Mouse (Mus musculus) CH12.LX (cell line): Measurements from ENCODE around the gene Lrrc49.

Experiments used
- CHD2 ChIP-seq: IDR thresholded peaks from 2 replicates; pipeline ENCODE4 v1.6.1; 2011; ENCODE audit warnings: low read length, improper control_type of control experiment
- CTCF ChIP-seq, 2 experiments: IDR thresholded peaks in 1 of 2; conservative IDR thresholded peaks in 1 of 2; 2 replicates each; pipeline ENCODE4 v1.5.1; 2011 to 2012; ENCODE audit warnings: low read depth in 2 of 2, low read length in 2 of 2, improper control_type of control experiment in 1 of 2, inconsistent platforms in 1 of 2, mild to moderate bottlenecking in 1 of 2, moderate library complexity in 1 of 2
- EP300 ChIP-seq: IDR thresholded peaks from 2 replicates; pipeline ENCODE4 v1.6.1; 2011; ENCODE audit warnings: low read length, improper control_type of control experiment
- IRF4 ChIP-seq: IDR thresholded peaks from 2 replicates; pipeline ENCODE4 v1.6.1; 2014; ENCODE audit warnings: low read depth, mild to moderate bottlenecking, inconsistent platforms, low read length, improper control_type of control experiment
- KAT2A ChIP-seq: IDR thresholded peaks from 2 replicates; pipeline ENCODE4 v1.6.1; 2012; ENCODE audit warnings: low read length, improper control_type of control experiment, inconsistent platforms; ENCODE audit not compliant: insufficient replicate concordance
- MAFK ChIP-seq: IDR thresholded peaks from 2 replicates; pipeline ENCODE4 v1.6.1; 2011; ENCODE audit warnings: low read length, improper control_type of control experiment; ENCODE audit not compliant: insufficient replicate concordance
- MAX ChIP-seq: IDR thresholded peaks from 2 replicates; pipeline ENCODE4 v1.6.1; 2011; ENCODE audit warnings: low read length, improper control_type of control experiment
- POLR2A ChIP-seq: IDR thresholded peaks from 2 replicates; pipeline ENCODE4 v1.6.1; 2011; ENCODE audit warnings: low read depth, mild to moderate bottlenecking, improper control_type of control experiment, low read length
- POLR2AphosphoS2 ChIP-seq: IDR thresholded peaks from 2 replicates; pipeline ENCODE4 v1.6.1; 2011; ENCODE audit warnings: low read depth, low read length, improper control_type of control experiment
- TBP ChIP-seq: conservative IDR thresholded peaks from 2 replicates; pipeline ENCODE4 v1.6.1; 2011; ENCODE audit warnings: low read depth, low read length, improper control_type of control experiment
- USF1 ChIP-seq: IDR thresholded peaks from 2 replicates; pipeline ENCODE4 v1.6.1; 2014; ENCODE audit warnings: low read depth, mild to moderate bottlenecking, inconsistent platforms, low read length, improper control_type of control experiment

DNA sequence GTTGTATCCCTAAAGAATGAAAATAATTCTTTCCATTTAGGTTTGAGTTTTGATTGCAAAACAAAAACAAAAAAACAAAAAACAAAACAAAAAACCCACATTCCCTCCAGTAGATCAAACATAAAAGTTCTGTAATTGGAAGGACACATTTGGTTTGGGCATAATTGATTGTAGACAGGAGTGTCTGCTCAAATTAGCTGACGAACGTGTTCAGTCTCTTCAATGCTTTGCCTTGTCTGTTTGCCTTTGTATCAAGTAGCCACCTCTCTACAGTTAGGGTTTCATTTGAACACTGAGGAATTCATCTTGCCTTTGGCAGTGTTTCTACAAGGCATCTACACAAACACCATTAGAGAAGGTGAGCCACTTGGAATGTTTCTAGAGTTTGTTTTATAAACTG lies 54.4 kb downstream of the Lrrc49 start:
- TF ChIP-seq MAFK (no peak), IRF4 (no peak), POLR2A (no peak), KAT2A (no peak), CHD2 (no peak), EP300 (no peak), CTCF (conservative IDR thresholded peaks at IDR 0.05 in 1 of 2, IDR thresholded peaks at IDR 0.05 in 1 of 2; ENCODE audit: low read depth in 2 of 2, low read length in 2 of 2) (no peak), POLR2AphosphoS2 (no peak), USF1 (no peak), TBP (no peak), MAX (no peak)
